Mouse (Mus musculus): ENCODE data around the gene Rspo4. TPM values are rescaled to one million over a fixed set of nuclear protein-coding genes. Genes with fewer than 3 reads are reported as not detected.

Rspo4 gene
- 0.08 TPM in 1 of 2 replicates, not detected in the other for polyA plus RNA-seq (2015; fragmentation: Nextera tagmentation; extraction: Ambion mirVana)

GRCm38 (mm10) chr2:151842648-151843226 is at the start of gene Rspo4:
Gene Rspo4 (plus strand): TSS chr2:151842927.
- Histone ChIP-seq H3K9me3 (replicated peaks) (no peaks in the 10 kb centered on the region), H3K4me2 (peak within 1 kb of the TSS; percentile 49), H3K36me3 (replicated peaks) (no peaks in the 10 kb centered on the region), H3K27me3 (peaks cover 45% of the 10 kb centered on the region), H3K4me3 (replicated peaks) (peak within 1 kb of the TSS; percentile 28), H3K9ac (no peak within 1 kb of the TSS), H3K4me1 (replicated peaks) (no peaks in the 10 kb centered on the region), H3K27ac (replicated peaks) (no peak within 1 kb of the TSS)
- 2% methylated on average over 50 of the region's 50 CpGs for WGBS (ENCODE audit: insufficient replicate concordance)
- ATAC-seq (ENCODE audit: insufficient read depth) = 0 out of 2 replicates have a peak, but pooled peaks have one; percentile 34

- no peaks in the 10 kb centered on the region for H3K36me3 ChIP-seq (replicated peaks)
- no peaks in the 10 kb centered on the region for H3K27me3 ChIP-seq
- H3K27ac ChIP-seq (replicated peaks) = no peak overlapping the region
- WGBS (ENCODE audit: insufficient replicate concordance) = 59% methylated on average over 4 of the region's 4 CpGs
- H3K4me2 ChIP-seq = no peak overlapping the region
- no peak overlapping the region for H3K4me3 ChIP-seq (replicated peaks)
- H3K4me1 ChIP-seq (replicated peaks) = no peaks in the 10 kb centered on the region
- H3K9me3 ChIP-seq (replicated peaks) = no peaks in the 10 kb centered on the region
- ATAC-seq (ENCODE audit: insufficient read depth) = no peak
- H3K9ac ChIP-seq = no peak overlapping the region
Measured at GRCm38 (mm10) chr2:151815586-151815985, 27.1 kb upstream of the Rspo4 start.

- Histone ChIP-seq H3K36me3 (replicated peaks) (no peaks in the 10 kb centered on the region), H3K4me1 (replicated peaks) (no peaks in the 10 kb centered on the region), H3K4me3 (replicated peaks) (no peak overlapping the region), H3K9ac (no peak overlapping the region), H3K9me3 (replicated peaks) (no peaks in the 10 kb centered on the region), H3K4me2 (no peak overlapping the region), H3K27me3 (no peaks in the 10 kb centered on the region), H3K27ac (replicated peaks) (no peak overlapping the region)
- WGBS (ENCODE audit: insufficient replicate concordance) = 37% methylated on average over 5 of the region's 5 CpGs
- no peak for ATAC-seq (ENCODE audit: insufficient read depth)
Measured at GRCm38 (mm10) chr2:151862257-151862810, 19.6 kb downstream of the Rspo4 start.

- no peaks in the 10 kb centered on the region for H3K4me1 ChIP-seq (replicated peaks)
- 75% methylated on average over 6 of the region's 6 CpGs for WGBS (ENCODE audit: insufficient replicate concordance)
- no peak for ATAC-seq (ENCODE audit: insufficient read depth)
- H3K27ac ChIP-seq (replicated peaks) = no peak overlapping the region
- no peaks in the 10 kb centered on the region for H3K36me3 ChIP-seq (replicated peaks)
- no peaks in the 10 kb centered on the region for H3K9me3 ChIP-seq (replicated peaks)
- H3K9ac ChIP-seq = no peak overlapping the region
- no peak overlapping the region for H3K4me2 ChIP-seq
- H3K4me3 ChIP-seq (replicated peaks) = no peak overlapping the region
- no peaks in the 10 kb centered on the region for H3K27me3 ChIP-seq
Measured at GRCm38 (mm10) chr2:151864941-151865340, 22.2 kb downstream of the Rspo4 start.

- Histone ChIP-seq H3K9me3 (replicated peaks) (no peaks in the 10 kb centered on the region), H3K4me1 (replicated peaks) (no peaks in the 10 kb centered on the region), H3K36me3 (replicated peaks) (no peaks in the 10 kb centered on the region), H3K27me3 (no peaks in the 10 kb centered on the region), H3K9ac (no peak overlapping the region), H3K27ac (replicated peaks) (no peak overlapping the region), H3K4me3 (replicated peaks) (no peak overlapping the region), H3K4me2 (no peak overlapping the region)
- ATAC-seq (ENCODE audit: insufficient read depth) = no peak
- 24% methylated on average over 4 of the region's 4 CpGs for WGBS (ENCODE audit: insufficient replicate concordance)
Measured at GRCm38 (mm10) chr2:151866487-151866886, 23.8 kb downstream of the Rspo4 start.

- Histone ChIP-seq H3K27ac (replicated peaks) (no peak overlapping the region), H3K9ac (no peak overlapping the region), H3K36me3 (replicated peaks) (no peaks in the 10 kb centered on the region), H3K4me2 (no peak overlapping the region), H3K9me3 (replicated peaks) (no peaks in the 10 kb centered on the region), H3K27me3 (no peaks in the 10 kb centered on the region), H3K4me1 (replicated peaks) (no peaks in the 10 kb centered on the region), H3K4me3 (replicated peaks) (no peak overlapping the region)
- no peak for ATAC-seq (ENCODE audit: insufficient read depth)
- WGBS (ENCODE audit: insufficient replicate concordance) = 70% methylated on average over 8 of the region's 8 CpGs
Measured at GRCm38 (mm10) chr2:151868196-151868595, 25.5 kb downstream of the Rspo4 start.

- no peaks in the 10 kb centered on the region for H3K36me3 ChIP-seq (replicated peaks)
- H3K4me1 ChIP-seq (replicated peaks) = no peaks in the 10 kb centered on the region
- no peak for ATAC-seq (ENCODE audit: insufficient read depth)
- no peak overlapping the region for H3K27ac ChIP-seq (replicated peaks)
- H3K4me2 ChIP-seq = no peak overlapping the region
- H3K4me3 ChIP-seq (replicated peaks) = no peak overlapping the region
- H3K9ac ChIP-seq = no peak overlapping the region
- no peaks in the 10 kb centered on the region for H3K27me3 ChIP-seq
- H3K9me3 ChIP-seq (replicated peaks) = no peaks in the 10 kb centered on the region
Measured at GRCm38 (mm10) chr2:151874551-151874950, 31.8 kb downstream of the Rspo4 start.

- WGBS (ENCODE audit: insufficient replicate concordance) = 9% methylated on average over 8 of the region's 8 CpGs
Measured at GRCm38 (mm10) chr2:151876012-151876485, 33.3 kb downstream of the Rspo4 start.

GRCm38 (mm10) chr2:151878645-151879044 is 35.9 kb downstream of the Rspo4 start:
- ATAC-seq (ENCODE audit: insufficient read depth) = no peak
- Histone ChIP-seq H3K4me2 (no peak overlapping the region), H3K36me3 (replicated peaks) (no peaks in the 10 kb centered on the region), H3K4me1 (replicated peaks) (no peaks in the 10 kb centered on the region), H3K9me3 (replicated peaks) (no peaks in the 10 kb centered on the region), H3K4me3 (replicated peaks) (no peak overlapping the region), H3K27me3 (no peaks in the 10 kb centered on the region), H3K9ac (no peak overlapping the region), H3K27ac (replicated peaks) (no peak overlapping the region)
- WGBS (ENCODE audit: insufficient replicate concordance) = 47% methylated on average over 3 of the region's 3 CpGs

More at GRCm38 (mm10) chr2:151876012-151876485, 33.3 kb downstream of the Rspo4 start:
- Histone ChIP-seq H3K36me3 (replicated peaks) (no peaks in the 10 kb centered on the region), H3K9me3 (replicated peaks) (no peaks in the 10 kb centered on the region), H3K27me3 (no peaks in the 10 kb centered on the region), H3K27ac (replicated peaks) (no peak overlapping the region), H3K4me2 (no peak overlapping the region), H3K4me3 (replicated peaks) (no peak overlapping the region), H3K4me1 (replicated peaks) (no peaks in the 10 kb centered on the region), H3K9ac (no peak overlapping the region)
- no peak for ATAC-seq (ENCODE audit: insufficient read depth)

GRCm38 (mm10) chr2:151879760-151880159 is 37.0 kb downstream of the Rspo4 start:
- 31% methylated on average over 2 of the region's 2 CpGs for WGBS (ENCODE audit: insufficient replicate concordance)
- Histone ChIP-seq H3K9me3 (replicated peaks) (no peaks in the 10 kb centered on the region), H3K36me3 (replicated peaks) (no peaks in the 10 kb centered on the region), H3K27me3 (no peaks in the 10 kb centered on the region), H3K9ac (no peak overlapping the region), H3K4me2 (no peak overlapping the region), H3K4me1 (replicated peaks) (no peaks in the 10 kb centered on the region), H3K4me3 (replicated peaks) (no peak overlapping the region), H3K27ac (replicated peaks) (no peak overlapping the region)
- no peak for ATAC-seq (ENCODE audit: insufficient read depth)

- Histone ChIP-seq H3K27me3 (no peaks in the 10 kb centered on the region), H3K4me3 (replicated peaks) (no peak overlapping the region), H3K4me1 (replicated peaks) (no peaks in the 10 kb centered on the region), H3K9me3 (replicated peaks) (no peaks in the 10 kb centered on the region), H3K9ac (no peak overlapping the region), H3K27ac (replicated peaks) (no peak overlapping the region), H3K36me3 (replicated peaks) (no peaks in the 10 kb centered on the region), H3K4me2 (no peak overlapping the region)
- WGBS (ENCODE audit: insufficient replicate concordance) = 50% methylated on average over 6 of the region's 6 CpGs
- ATAC-seq (ENCODE audit: insufficient read depth) = no peak
Measured at GRCm38 (mm10) chr2:151891031-151891430, 48.3 kb downstream of the Rspo4 start.
